Mouse (Mus musculus) thymus, adult 2 months (tissue): ENCODE results near the gene Dnajb2.

Experiments
- CTCF ChIP-seq: fragments of 200-500 bp; IDR thresholded peaks from 2 replicates; pipeline ENCODE4 v1.5.1; 2012; ENCODE audit warnings: mild to moderate bottlenecking, control low read depth, low read length, moderate library complexity, borderline replicate concordance; ENCODE audit not compliant: control insufficient read depth, poor library complexity, insufficient read depth; ENCODE audit errors: extremely low read depth
- POLR2A ChIP-seq: fragments of 200-500 bp; IDR thresholded peaks from 2 replicates; pipeline ENCODE4 v1.6.1; 2012; ENCODE audit warnings: mild to moderate bottlenecking, low read length, control low read depth, moderate library complexity; ENCODE audit not compliant: control insufficient read depth, poor library complexity, insufficient read depth; ENCODE audit errors: extremely low read depth

- TF ChIP-seq CTCF (no peak), POLR2A (no peak)
Observed at GRCm38 (mm10) chr1:75214886-75215285, 21.3 kb upstream of the Dnajb2 start.
